11 mouse cellular contexts compared by ENCODE assay signal in genomic region chr11:115857146-115857545, GRCm38 (mm10). TPM values are rescaled to one million over a fixed set of nuclear protein-coding genes. Genes with fewer than 3 reads are reported as not detected.
"Had no signal": no experiment of that assay in that cellular context is flagged by ENCODE, and none has a peak within 500 bp of the region (broad histone marks: within the 10 kb centered on the region; RNA-seq: fewer than 3 reads in every experiment).

No protein-coding gene starts in this region.

RNA-seq across cellular contexts. Expression of gene Myo15b, which starts 1.1 kb away (rescaled TPM):
- total RNA-seq: forebrain, postnatal 0 days; gastrocnemius, adult 18-20 months; gastrocnemius, adult 2 months; gastrocnemius, adult 8-10 months; gastrocnemius, postnatal 10 days; gastrocnemius, postnatal 25 days; gastrocnemius, postnatal 36 days; heart, adult 18-20 months had no signal
- polyA plus RNA-seq: erythroblast, embryonic 14.5 days; forebrain, embryonic 11.5 days; forebrain, embryonic 14.5 days had no signal
